Mouse (Mus musculus): Measurements from ENCODE around the gene Spint3. TPM values are rescaled to one million over a fixed set of nuclear protein-coding genes. Genes with fewer than 3 reads are reported as not detected.

Spint3 gene
- not detected for polyA plus RNA-seq (2014; fragmentation: Illumina TruSeq; extraction: RNeasy Lipid Tissue Mini Kit (QIAGEN cat#74804); ENCODE audit: low read depth, low replicate concordance)

GRCm38 (mm10) chr2:164573359-164573758, at the start of gene Spint3:
Gene Spint3 (minus strand): TSS chr2:164573459.

GRCm38 (mm10) chr2:164613471-164613870, 40.2 kb upstream of the Spint3 start, which contains the start of the genes Wfdc6b and Wfdc8:
Gene Wfdc6b (plus strand): TSS chr2:164613522.
Gene Wfdc8 (minus strand): TSS chr2:164613626.

GRCm38 (mm10) chr2:164593494-164593893, 20.2 kb upstream of the Spint3 start, which contains the start of gene Eppin:
Gene Eppin (minus strand): TSS chr2:164593594.

GRCm38 (mm10) chr2:164585025-164585725, 11.9 kb upstream of the Spint3 start, which contains the start of gene Wfdc6a:
Gene Wfdc6a (minus strand): TSS chr2:164585447.

GRCm38 (mm10) chr2:164562391-164563188, 10.7 kb downstream of the Spint3 start, which contains the start of gene Wfdc2:
Gene Wfdc2 (plus strand): TSS chr2:164562413.

Other genes starting within 250 kb of the Spint3 start
- gene Svs5, start 240.7 kb downstream of the Spint3 start, polyA plus RNA-seq (2014; fragmentation: Illumina TruSeq; extraction: RNeasy Lipid Tissue Mini Kit (QIAGEN cat#74804); ENCODE audit: low read depth, low replicate concordance), result 8.0 TPM
- gene Slpi, start 184.4 kb downstream of the Spint3 start, polyA plus RNA-seq (2014; fragmentation: Illumina TruSeq; extraction: RNeasy Lipid Tissue Mini Kit (QIAGEN cat#74804); ENCODE audit: low read depth, low replicate concordance), result 0.27 TPM
- gene Rbpjl, start 170.3 kb downstream of the Spint3 start, polyA plus RNA-seq (2014; fragmentation: Illumina TruSeq; extraction: RNeasy Lipid Tissue Mini Kit (QIAGEN cat#74804); ENCODE audit: low read depth, low replicate concordance), result not detected
- not detected for gene Matn4, start 168.3 kb downstream of the Spint3 start, polyA plus RNA-seq (2014; fragmentation: Illumina TruSeq; extraction: RNeasy Lipid Tissue Mini Kit (QIAGEN cat#74804); ENCODE audit: low read depth, low replicate concordance)
- 23.5 TPM for gene Sdc4, start 129.6 kb downstream of the Spint3 start, polyA plus RNA-seq (2014; fragmentation: Illumina TruSeq; extraction: RNeasy Lipid Tissue Mini Kit (QIAGEN cat#74804); ENCODE audit: low read depth, low replicate concordance)
- 6.3 TPM for gene Sys1, start 116.5 kb downstream of the Spint3 start, polyA plus RNA-seq (2014; fragmentation: Illumina TruSeq; extraction: RNeasy Lipid Tissue Mini Kit (QIAGEN cat#74804); ENCODE audit: low read depth, low replicate concordance)
- gene Gm20458, start 112.5 kb downstream of the Spint3 start, polyA plus RNA-seq (2014; fragmentation: Illumina TruSeq; extraction: RNeasy Lipid Tissue Mini Kit (QIAGEN cat#74804); ENCODE audit: low read depth, low replicate concordance), result not detected
- gene Trp53tg5, start 99.7 kb downstream of the Spint3 start, polyA plus RNA-seq (2014; fragmentation: Illumina TruSeq; extraction: RNeasy Lipid Tissue Mini Kit (QIAGEN cat#74804); ENCODE audit: low read depth, low replicate concordance), result 308 TPM
- gene Dbndd2, start 87.4 kb downstream of the Spint3 start, polyA plus RNA-seq (2014; fragmentation: Illumina TruSeq; extraction: RNeasy Lipid Tissue Mini Kit (QIAGEN cat#74804); ENCODE audit: low read depth, low replicate concordance), result 0.98 TPM
- gene Pigt, start 75.9 kb downstream of the Spint3 start, polyA plus RNA-seq (2014; fragmentation: Illumina TruSeq; extraction: RNeasy Lipid Tissue Mini Kit (QIAGEN cat#74804); ENCODE audit: low read depth, low replicate concordance), result 8.8 TPM
- not detected for gene Wfdc2, start 11.0 kb downstream of the Spint3 start, polyA plus RNA-seq (2014; fragmentation: Illumina TruSeq; extraction: RNeasy Lipid Tissue Mini Kit (QIAGEN cat#74804); ENCODE audit: low read depth, low replicate concordance)
- gene Wfdc6a, start 12.0 kb upstream of the Spint3 start, polyA plus RNA-seq (2014; fragmentation: Illumina TruSeq; extraction: RNeasy Lipid Tissue Mini Kit (QIAGEN cat#74804); ENCODE audit: low read depth, low replicate concordance), result 17.8 TPM
- gene Eppin, start 20.1 kb upstream of the Spint3 start, polyA plus RNA-seq (2014; fragmentation: Illumina TruSeq; extraction: RNeasy Lipid Tissue Mini Kit (QIAGEN cat#74804); ENCODE audit: low read depth, low replicate concordance), result 83.7 TPM
- 2.2 TPM for gene Wfdc6b, start 40.1 kb upstream of the Spint3 start, polyA plus RNA-seq (2014; fragmentation: Illumina TruSeq; extraction: RNeasy Lipid Tissue Mini Kit (QIAGEN cat#74804); ENCODE audit: low read depth, low replicate concordance)
- gene Wfdc8, start 40.2 kb upstream of the Spint3 start, polyA plus RNA-seq (2014; fragmentation: Illumina TruSeq; extraction: RNeasy Lipid Tissue Mini Kit (QIAGEN cat#74804); ENCODE audit: low read depth, low replicate concordance), result 1.6 TPM
- gene Wfdc16, start 65.3 kb upstream of the Spint3 start, polyA plus RNA-seq (2014; fragmentation: Illumina TruSeq; extraction: RNeasy Lipid Tissue Mini Kit (QIAGEN cat#74804); ENCODE audit: low read depth, low replicate concordance), result 2.0 TPM
- 15.1 TPM for gene Wfdc10, start 82.6 kb upstream of the Spint3 start, polyA plus RNA-seq (2014; fragmentation: Illumina TruSeq; extraction: RNeasy Lipid Tissue Mini Kit (QIAGEN cat#74804); ENCODE audit: low read depth, low replicate concordance)
- gene Wfdc9, start 83.1 kb upstream of the Spint3 start, polyA plus RNA-seq (2014; fragmentation: Illumina TruSeq; extraction: RNeasy Lipid Tissue Mini Kit (QIAGEN cat#74804); ENCODE audit: low read depth, low replicate concordance), result not detected
- not detected for gene Wfdc11, start 100.6 kb upstream of the Spint3 start, polyA plus RNA-seq (2014; fragmentation: Illumina TruSeq; extraction: RNeasy Lipid Tissue Mini Kit (QIAGEN cat#74804); ENCODE audit: low read depth, low replicate concordance)
- 2.2 TPM for gene Wfdc13, start 111.6 kb upstream of the Spint3 start, polyA plus RNA-seq (2014; fragmentation: Illumina TruSeq; extraction: RNeasy Lipid Tissue Mini Kit (QIAGEN cat#74804); ENCODE audit: low read depth, low replicate concordance)
- not detected for gene Spint4, start 125.0 kb upstream of the Spint3 start, polyA plus RNA-seq (2014; fragmentation: Illumina TruSeq; extraction: RNeasy Lipid Tissue Mini Kit (QIAGEN cat#74804); ENCODE audit: low read depth, low replicate concordance)
- gene Spint5, start 141.8 kb upstream of the Spint3 start, polyA plus RNA-seq (2014; fragmentation: Illumina TruSeq; extraction: RNeasy Lipid Tissue Mini Kit (QIAGEN cat#74804); ENCODE audit: low read depth, low replicate concordance), result 8.1 TPM
- 11.3 TPM for gene Wfdc3, start 172.5 kb upstream of the Spint3 start, polyA plus RNA-seq (2014; fragmentation: Illumina TruSeq; extraction: RNeasy Lipid Tissue Mini Kit (QIAGEN cat#74804); ENCODE audit: low read depth, low replicate concordance)
- gene Dnttip1, start 172.5 kb upstream of the Spint3 start, polyA plus RNA-seq (2014; fragmentation: Illumina TruSeq; extraction: RNeasy Lipid Tissue Mini Kit (QIAGEN cat#74804); ENCODE audit: low read depth, low replicate concordance), result 5.0 TPM
- gene Ube2c, start 196.4 kb upstream of the Spint3 start, polyA plus RNA-seq (2014; fragmentation: Illumina TruSeq; extraction: RNeasy Lipid Tissue Mini Kit (QIAGEN cat#74804); ENCODE audit: low read depth, low replicate concordance), result 11.9 TPM
- not detected for gene Tnnc2, start 206.5 kb upstream of the Spint3 start, polyA plus RNA-seq (2014; fragmentation: Illumina TruSeq; extraction: RNeasy Lipid Tissue Mini Kit (QIAGEN cat#74804); ENCODE audit: low read depth, low replicate concordance)
- gene Snx21, start 212.4 kb upstream of the Spint3 start, polyA plus RNA-seq (2014; fragmentation: Illumina TruSeq; extraction: RNeasy Lipid Tissue Mini Kit (QIAGEN cat#74804); ENCODE audit: low read depth, low replicate concordance), result 1.4 TPM
- gene Acot8, start 231.4 kb upstream of the Spint3 start, polyA plus RNA-seq (2014; fragmentation: Illumina TruSeq; extraction: RNeasy Lipid Tissue Mini Kit (QIAGEN cat#74804); ENCODE audit: low read depth, low replicate concordance), result 1.3 TPM
- 14.7 TPM for gene Zswim3, start 231.6 kb upstream of the Spint3 start, polyA plus RNA-seq (2014; fragmentation: Illumina TruSeq; extraction: RNeasy Lipid Tissue Mini Kit (QIAGEN cat#74804); ENCODE audit: low read depth, low replicate concordance)
- 6.0 TPM for gene Zswim1, start 249.2 kb upstream of the Spint3 start, polyA plus RNA-seq (2014; fragmentation: Illumina TruSeq; extraction: RNeasy Lipid Tissue Mini Kit (QIAGEN cat#74804); ENCODE audit: low read depth, low replicate concordance)